Mouse (Mus musculus) frontal cortex, postnatal 36 days (tissue): Measurements from ENCODE around the gene Ap2b1.

Experiments used
- DNase-seq, 2 experiments: peaks; one replicate each; pipeline ENCODE4 v3.0.0; 2022; ENCODE audit warnings: low spot score in 2 of 2

The Ap2b1 gene

DNA sequence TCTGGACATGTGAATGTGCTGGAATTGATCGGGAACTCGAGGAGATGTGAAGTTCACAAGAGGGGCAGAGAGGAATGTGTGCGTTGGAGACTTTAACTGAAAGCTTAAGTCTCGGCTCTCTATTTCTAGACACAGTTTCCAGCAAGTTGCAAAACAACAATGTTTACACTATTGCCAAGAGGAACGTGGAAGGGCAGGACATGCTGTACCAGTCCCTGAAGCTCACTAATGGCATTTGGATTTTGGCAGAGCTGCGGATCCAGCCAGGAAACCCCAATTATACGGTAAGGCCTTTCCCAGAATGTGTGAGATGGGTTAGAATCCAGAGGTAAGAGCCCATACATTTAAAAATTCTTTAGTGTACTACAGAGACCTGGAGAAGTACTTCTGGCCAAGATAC lies 98.8 kb downstream of the Ap2b1 start:
- DNase-seq, result no peak

DNA sequence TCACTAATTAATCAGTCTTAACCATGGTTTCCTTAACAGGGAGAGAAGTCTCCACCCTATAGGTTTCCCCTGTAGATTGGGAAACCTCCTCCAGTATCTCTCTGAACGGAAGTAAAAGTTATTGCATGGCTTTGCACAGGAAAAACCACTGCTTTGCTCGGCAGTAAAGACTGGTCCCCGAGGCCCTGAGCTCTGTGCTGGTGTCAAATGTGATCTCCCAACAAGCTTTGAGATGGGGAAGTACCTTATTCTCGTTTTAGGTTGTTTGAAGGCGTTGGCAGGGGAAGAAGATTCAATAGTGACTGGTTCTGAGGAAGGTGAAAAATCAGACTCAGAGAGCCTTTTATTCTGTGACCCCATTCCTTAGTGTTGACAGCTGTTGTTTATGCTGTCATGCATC lies 99.9 kb downstream of the Ap2b1 start:
- no peak for DNase-seq

DNA sequence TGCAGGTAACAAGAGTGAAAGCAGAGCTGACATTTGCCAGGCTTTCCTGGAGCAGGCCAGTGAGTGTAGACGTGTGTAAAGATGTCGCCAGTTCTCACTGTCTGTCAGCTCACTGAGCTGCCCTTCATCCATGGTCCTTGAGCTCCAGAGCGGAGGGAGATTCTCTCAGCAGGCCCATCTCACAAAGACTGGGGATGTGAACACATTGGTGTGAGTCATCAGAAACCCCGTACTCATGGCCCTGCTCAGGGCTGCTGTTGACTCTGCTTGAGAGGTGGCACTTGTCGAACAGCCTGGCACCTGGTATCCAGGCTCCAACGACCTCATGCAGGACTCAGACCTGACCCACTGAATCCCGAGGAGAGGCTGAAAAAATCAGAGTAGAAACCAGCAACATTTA lies 105.0 kb downstream of the Ap2b1 start:
- DNase-seq, result no peak

DNA sequence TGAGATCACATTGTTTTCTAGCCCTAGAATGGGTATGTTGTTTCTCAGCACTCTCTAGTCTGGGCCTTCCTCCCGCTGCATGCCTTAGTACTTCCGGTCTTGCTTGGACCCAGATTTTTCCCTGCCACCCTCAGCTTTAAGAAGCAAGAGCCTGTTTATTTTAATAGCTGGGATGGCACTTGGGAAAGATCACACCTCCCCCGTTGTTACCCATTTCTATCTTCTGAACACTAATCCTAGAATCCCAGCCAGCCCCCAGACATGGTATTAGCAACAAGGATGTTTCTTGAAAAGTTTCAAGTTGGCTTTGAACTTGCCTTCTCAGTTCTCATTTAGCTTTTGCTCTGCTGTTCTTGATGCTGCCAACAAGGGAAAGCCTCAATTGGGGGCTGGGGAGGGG lies 107.6 kb downstream of the Ap2b1 start:
- peak in 1 of 2 experiments; percentile 68 for DNase-seq

DNA sequence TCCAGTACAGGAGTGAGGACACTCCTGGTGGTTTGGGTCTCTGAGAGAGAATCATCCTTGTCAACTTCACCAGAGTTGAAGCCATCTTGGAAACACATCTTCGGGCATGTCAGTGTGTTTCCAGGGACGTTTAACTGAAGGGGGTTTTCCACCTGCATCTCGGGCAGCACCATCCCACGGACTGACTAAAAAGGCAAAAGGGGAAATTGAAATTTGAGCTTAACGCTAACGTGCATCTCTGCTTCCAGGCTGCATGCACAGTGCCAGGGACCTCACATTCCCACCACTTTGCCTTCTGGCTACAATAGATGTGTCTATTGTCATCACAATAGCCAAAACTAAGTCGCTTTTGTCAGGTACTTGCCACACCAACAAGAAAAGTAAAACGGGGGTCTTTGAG lies 109.4 kb downstream of the Ap2b1 start:
- no peak for DNase-seq

DNA sequence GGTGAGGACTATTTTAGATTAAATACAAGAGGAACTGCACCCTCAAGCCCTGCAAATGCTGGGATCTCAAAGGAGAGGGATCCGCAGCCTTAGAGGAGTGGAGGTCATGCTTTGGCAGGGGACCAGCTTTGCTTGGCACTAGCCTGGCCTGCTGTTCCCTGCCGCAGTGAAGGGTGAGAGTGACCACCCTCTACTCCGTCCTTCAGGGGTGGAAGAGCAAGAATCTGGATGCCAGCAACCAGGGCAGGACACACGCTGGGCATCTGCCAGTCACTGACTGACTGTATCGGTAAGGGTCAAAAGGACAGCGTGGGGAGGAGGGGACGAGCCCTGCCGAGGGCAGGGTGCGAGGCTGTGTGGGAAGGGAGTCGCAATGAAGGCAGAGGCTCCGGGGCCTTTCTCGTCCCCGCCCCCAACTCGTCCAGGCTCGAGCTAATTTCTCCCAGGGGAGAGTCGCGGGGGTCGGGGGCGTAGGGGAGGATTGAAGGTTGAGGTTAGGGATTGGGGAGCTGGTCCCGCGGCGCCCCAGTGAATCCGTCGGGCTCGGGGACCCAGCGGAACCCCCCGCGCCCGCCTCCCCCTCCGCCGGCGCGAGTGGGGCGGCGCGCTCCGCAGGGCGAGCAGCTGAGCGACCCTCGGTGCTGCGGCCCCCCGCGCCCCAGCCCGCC lies 110.4 kb downstream of the Ap2b1 start, which contains the start of gene Rasl10b:
Rasl10b (plus strand) TSS at position 51 of the 668 bp plus-strand sequence.
- DNase-seq, result no peak

DNA sequence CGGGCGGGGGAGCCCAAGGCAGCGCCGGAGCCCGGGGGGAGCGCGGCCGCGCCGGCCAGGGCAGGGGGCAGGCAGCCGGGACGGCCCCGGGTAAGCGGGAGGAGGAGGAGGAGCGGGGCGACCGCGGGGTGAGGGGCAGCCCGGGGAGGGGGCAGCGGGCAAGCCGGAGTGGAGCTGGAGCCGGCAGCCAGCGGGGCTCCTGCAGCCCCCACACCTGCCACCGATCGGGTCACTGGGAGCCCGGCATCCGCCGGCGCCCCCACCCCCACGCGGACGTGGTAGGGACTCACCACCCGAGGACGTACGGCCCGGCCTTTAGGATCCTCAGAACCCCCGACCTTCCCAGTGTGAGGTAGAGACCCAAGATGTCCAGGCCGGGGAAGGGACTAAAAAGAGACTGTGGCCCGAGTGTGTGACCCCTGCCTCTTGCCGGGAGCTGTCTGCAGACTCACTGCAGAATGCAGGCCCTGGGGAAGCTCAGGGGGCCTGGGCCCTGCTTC lies 111.0 kb downstream of the Ap2b1 start:
- DNase-seq, result no peak

DNA sequence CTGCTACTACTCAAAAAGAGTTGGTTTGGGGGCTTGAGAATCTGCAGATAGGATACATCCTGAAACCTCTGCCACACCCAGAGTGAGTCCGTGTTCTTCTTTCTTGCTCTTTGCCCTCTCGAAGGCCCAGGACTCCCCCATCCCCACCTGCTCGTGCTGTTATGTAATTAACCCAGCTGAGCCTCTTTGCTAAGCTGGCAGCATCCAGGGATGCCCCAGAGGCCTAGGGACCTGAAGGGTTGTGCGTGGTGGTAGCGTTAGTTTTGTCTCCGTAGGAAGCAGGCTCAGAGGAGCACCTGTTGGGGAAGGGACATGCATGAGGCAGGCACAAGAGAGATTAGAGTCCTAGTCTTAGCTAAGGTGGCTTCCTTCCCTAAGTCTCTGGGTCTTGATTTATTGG lies 111.7 kb downstream of the Ap2b1 start:
- no peak for DNase-seq

DNA sequence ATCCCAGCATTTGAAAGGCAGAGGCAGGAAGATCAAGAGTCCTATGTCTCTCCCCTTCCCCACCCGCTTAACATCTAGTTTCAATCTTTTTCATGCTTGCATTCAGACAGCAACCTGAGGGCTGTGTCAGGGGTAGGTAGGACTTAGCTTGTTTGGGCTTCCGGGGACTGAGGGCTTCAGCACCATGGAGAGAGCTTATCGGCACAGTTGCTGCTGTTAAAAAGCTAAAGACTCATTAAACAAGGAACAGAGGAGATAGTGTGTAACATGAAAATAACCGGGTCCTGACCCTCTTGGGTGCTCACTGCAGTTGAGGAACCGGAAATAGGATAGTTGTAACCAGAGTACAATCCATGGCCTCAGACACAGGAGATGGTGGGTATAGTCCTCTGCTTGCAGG lies 118.3 kb downstream of the Ap2b1 start:
- no peak for DNase-seq

DNA sequence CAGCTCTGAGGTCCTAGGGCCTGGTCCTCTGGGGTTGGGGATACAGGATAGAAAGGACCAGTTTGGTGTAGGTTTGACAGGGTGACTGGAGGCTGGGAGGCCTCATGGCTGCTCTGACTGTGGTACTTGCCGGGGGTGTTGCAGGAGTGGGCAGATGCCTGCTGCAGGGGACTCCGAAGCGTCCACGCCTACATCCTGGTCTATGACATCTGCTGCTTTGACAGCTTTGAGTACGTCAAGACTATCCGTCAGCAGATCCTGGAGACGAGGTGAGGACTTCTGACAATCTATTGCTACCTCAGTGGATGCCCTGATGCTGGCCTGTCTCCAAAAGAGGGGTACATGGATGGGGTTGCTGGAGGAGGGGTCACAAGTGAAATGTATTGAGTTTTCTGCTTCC lies 118.9 kb downstream of the Ap2b1 start:
- no peak for DNase-seq

DNA sequence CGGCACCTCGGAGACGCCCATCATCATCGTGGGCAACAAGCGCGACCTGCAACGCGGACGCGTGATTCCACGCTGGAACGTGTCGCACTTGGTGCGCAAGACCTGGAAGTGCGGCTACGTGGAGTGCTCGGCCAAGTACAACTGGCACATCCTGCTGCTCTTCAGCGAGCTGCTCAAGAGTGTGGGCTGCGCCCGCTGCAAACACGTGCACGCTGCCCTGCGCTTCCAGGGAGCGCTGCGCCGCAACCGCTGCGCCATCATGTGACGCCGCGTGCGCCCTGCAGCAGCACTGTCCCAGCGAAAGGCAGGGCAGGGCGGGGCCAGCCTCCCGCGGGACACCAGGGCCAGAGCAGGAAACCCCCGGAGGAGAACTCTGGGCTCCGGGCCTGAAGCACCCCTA lies 119.7 kb downstream of the Ap2b1 start:
- peak; percentile 50 to 82 for DNase-seq

DNA sequence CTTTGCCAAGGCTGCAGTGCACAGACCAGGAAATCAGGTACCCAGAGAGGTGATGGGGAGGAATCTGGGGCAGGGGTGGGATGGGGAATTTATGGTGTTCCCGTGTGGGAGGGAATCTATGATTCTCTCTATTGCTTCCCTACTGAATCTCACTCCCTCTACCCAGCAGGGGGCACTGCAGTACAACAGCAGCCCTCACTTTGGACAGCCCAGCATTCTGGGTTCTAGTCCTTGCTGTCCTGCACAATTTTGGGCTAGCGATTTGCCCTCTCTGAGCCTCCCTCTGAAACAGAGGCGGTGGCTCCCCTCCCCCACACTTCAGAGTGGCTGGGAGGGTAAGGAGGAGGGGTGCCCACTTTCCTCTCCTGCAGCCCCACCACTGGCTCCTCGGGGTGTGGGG lies 121.5 kb downstream of the Ap2b1 start:
- no peak for DNase-seq

DNA sequence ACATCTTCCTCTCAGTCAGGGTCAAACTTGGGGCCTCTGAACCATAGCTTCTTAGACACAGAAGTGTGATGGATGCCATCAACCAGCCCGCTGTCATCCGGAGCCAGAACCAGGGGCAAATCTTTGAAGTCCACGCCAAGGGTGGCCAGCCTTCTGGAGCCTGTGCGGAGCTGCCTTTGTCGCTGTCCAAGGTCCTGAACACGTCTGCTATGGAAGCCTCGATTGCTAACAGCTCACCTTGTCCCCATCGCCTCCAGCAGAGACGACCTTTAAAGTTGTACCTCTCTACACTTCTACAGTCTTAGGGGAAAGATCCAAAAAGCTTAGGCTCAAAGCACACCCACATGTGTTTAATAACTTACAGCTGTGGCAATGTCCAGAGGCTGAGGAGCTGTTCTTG lies 122.5 kb downstream of the Ap2b1 start:
- DNase-seq, result no peak

DNA sequence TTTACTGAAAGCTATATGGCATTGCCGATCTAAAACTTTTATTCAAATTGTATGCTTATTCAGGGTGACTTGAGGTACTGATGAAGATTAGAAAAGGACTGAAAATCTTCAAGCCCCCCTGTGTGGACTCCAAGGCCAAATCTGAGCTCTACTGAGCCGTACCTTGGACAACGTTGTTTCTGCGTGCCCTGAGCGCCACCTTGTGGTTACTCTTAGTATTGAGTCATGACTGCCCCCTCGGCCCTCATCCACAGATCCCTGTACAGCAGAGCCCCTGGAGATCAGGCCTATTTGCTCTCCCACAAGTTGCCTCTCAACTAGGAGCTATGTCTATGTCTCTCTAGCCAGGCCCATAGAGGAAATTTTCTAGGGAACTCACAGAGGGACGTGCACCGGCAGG lies 125.9 kb downstream of the Ap2b1 start:
- DNase-seq, result peak; percentile 76 to 85

DNA sequence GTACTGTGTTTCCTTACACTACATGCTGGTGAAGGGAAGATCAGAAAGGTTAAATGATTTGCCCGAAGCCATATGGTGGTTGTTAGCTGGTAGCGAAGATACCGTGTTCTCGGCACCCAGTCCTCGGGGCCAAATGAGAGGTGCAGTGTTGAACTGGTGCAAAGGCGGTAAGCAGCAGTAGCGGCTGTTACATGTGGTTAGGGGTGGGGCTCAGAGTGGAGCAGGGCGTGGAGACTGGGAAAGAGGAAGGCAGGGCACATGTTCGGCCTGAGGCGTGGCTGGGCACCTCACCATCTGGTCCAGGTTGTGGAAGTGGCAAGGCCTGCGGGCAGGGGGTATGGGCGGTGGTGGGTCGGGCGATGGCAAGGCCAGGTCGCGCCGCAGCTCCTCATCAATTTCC lies 128.1 kb downstream of the Ap2b1 start:
- no peak for DNase-seq

DNA sequence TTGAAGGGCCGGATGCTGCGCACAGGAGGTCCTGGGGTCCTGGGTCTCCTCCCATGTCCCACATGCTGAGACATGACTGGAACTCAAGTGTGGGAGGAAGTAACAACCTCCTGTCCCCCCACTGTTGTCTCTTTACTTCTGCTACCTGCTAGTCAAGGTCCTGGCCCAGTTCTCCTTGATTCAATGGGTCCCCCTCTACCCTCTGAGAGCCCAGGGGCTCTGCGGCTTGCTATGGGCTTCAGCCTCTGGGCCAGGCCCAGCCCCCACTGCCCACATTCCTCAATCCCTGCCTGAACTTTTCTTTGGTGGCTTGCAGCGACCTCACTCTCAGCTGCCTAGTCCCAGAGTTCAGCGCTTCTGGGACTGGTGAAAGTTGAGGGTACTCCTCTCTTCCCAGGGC lies 130.5 kb downstream of the Ap2b1 start, which contains the start of gene Gas2l2:
Gas2l2 (minus strand) TSS at position 101 of the 400 bp plus-strand sequence.
- no peak for DNase-seq

DNA sequence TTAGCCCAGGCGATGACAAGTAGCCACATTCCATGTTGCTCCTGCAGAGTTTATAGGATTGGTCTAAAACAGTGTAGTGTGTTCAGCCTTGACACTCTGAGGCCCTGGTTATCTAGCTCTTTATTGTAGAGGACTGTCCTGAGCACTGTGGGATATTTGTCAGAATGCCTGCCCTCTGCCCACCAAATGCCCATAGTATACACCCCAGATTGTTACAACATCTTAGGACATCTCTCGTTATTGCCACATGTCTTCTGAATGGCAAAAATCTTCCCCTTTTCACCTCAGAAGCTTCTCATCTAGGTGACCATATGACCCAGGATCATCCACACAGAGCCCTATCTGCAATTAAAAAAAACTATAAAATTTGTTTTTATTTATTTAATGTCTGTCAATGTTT lies 133.7 kb downstream of the Ap2b1 start:
- no peak for DNase-seq

DNA sequence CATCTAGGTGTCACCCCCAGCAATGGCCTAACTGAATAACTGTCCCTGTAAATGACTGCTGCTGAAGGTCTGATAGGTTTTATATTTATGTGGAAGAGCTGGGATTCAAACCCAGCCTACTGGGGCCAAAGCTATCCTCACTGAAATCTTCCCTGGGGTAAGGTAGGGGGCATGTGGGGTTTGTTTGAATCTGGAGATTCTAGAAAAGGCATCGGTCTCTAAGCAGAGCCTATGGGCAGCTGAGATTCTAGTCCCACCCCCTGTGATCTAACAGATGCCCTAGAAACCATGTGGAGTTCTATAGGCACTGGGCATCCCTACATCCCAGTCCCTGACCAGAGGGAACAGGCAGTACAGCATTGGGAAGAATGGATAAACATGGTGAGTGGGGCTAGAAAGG lies 138.6 kb downstream of the Ap2b1 start, which contains the start of gene 1700020L24Rik:
1700020L24Rik (plus strand) TSS at position 301 of the 400 bp plus-strand sequence.
- DNase-seq, result no peak

DNA sequence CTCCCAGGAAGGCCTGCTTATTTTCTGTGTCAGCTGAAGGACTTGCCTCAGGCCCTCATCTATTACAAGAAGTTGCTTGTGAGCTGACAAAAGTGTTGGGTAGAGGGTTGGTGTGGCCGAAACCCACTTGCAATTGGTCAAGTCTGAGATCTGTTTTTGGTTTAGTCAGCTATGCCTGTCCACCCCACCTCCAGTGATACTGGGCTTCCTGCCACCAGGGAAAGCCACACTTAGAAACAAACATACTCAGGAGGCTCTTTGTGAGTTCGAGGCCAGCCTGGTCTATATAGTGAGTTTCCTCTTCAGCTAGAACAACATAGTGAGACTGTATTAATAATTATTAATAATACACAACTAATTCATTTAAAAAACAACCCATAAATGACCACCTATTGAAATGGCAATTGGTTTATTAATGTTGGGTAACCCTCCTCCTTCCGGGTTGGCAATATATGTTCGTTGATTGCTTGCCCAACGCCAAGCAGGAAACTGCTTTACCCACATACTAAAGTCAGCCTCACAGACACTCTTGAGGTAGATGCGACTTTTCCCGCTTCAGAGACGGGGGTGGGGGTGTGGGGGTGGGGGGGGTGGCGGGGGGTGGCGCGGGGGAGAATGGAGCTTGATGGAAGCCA lies 140.7 kb downstream of the Ap2b1 start:
- DNase-seq, result no peak

DNA sequence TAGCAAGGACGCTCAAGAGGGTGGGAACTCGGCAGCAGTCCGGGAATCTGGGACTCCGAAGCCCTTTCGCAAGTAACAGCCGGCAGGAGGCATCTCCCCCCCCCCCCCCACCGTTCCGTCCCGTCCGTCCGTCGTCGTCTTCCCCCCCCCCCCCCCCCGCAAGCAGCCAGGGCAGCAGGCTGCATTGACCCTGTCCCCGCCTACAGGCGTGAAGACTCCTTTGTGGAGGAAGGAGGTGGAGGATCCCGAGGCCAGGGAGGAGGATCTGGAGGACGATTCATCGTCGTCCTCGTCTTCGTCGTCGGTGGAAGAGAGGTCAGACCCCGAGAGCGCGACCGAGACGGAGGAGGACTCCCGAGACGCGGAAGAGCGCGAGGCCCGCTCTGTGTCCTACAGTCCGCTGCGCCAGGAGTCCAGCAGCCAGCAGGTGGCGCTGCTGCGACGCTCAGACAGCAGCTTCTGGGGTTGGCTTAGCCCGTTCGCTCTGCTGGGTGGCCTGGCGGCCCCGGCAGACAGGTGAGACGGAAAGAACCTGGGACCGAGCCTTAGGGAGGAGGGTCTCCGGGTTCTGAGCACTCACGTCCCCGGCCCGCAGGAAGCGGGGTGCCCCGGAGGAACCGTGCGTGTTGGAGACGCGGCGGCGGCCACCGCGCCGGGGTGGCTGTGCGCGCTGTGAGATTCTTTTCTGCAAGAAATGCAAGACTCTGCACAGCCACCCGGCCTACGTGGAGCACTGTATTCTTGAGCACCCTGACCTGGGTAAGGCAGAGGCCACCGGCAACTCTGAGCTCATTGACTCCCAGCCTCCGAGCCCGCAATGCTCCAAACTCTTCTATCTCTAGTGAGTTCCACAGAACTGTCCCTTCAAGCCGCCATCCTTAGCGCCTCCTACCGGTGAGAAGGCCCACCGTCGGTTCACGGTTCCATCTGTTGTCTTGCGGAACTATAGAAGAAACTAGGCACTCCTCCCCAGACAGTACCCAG lies 141.5 kb downstream of the Ap2b1 start:
- DNase-seq, result peak; percentile 83 to 86

DNA sequence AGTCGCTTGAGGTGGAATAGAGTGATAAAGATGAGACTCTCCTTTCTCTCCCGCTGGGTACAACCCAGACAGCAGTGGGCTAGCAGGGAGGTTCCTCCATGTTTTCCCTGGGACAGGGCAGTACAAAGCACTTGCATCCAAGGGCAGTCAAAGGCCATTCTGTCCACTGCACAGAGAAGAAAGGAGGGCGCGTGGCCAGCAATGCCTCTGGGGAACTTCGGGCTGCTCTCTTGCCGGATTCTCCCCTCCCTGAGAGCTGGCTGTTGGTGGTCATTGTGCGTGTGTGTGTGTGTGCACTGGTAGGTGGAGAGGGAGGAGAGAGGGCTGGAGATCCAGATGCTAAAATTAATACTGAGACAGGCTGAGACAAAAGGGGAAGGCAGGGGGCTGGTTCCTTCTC lies 142.4 kb downstream of the Ap2b1 start:
- no peak for DNase-seq

DNA sequence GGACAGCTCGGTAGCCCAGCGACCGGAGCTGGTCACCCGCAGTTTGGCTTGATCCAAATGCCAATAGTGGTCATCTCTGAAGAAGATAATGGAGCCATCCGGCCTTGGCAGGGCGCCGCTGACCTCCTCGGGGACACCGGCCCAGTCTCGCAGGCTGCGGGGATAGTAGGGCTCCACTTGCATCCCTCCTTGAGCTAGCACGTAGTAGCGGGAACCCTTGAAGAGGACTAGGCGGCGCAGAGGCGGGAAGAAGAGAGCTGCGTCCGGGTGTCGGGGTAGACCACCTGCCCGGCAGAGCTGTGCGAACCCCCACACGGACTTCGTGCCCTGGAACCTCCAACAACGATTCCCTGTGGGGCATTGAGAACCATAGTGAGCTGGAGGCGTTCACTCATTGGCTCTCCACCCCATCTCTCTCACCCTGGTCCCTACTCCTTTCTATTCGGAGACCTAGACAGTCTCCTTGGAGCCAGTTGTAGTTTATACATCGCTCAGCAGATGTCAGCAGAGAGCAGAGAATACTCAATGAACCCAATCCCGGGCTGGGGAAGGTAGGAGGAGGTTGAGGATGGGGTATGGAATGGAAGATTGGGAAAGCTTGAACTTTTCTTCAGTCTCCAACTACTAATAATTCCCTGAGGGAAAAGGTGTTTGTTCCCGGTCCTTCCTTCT lies 143.9 kb downstream of the Ap2b1 start:
- peak; percentile 78 to 84 for DNase-seq
